Mouse (Mus musculus): ENCODE results near the gene Tmem63b.
A peak's percentile ranks its signal among the peaks of the same experiment; 100 is the strongest.
"Not testable (repeated sequence)": the region's sequence is repeated elsewhere in the genome, so short reads cannot be mapped to it uniquely, and the experiment has no call there.

Tmem63b gene

DNA sequence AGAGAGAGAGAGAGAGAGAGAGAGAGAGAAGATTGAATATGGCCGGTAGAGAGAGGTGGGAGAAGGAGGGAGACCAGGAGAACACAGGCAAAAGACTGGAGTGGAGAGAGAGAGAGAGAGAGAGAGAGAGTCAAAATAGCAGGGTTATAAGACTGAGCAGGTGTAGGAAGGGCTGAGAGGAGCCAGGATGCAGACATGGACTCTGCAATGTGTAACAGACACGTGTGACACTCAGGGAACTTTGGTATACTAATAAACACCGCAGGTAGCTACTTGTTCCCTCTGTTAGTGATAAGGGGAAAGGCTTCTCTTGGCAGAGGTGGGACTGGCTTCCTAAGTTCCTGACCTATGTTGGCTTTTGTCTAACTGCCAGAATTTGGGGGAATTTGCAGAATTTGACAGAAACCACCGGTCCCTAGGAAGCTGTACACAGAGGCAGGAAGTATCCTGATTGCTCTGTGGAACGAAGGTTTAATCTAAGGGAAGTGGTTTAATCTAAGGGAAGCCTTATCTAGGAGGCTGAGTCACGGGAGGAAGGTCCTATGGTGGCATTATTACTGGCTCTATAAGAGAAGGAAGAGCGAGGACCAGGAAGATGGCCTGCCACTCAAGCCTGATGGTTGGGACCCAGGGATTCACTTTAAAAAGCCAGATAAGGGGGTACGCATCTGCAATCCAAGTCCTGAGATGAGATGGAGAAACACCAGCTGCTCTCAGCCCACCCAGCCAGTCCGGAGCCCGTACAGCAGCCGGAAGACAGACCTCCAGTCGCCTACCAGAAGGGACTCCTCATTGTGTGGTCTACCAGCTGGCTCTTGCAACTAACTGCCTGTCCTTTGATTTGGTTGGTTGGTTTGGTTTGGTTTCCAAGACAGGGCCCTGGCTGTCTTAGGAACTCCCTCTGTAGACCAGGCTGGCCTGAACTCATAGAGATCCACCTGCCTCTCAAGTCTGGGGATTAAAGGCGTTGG, 57.5 kb downstream of the Tmem63b start:
- no peak for DNase-seq (ENCODE audit: extremely low read depth, insufficient read length, low spot score)

- peak; percentile 34 for DNase-seq (ENCODE audit: extremely low read depth, insufficient read length, low spot score)
Measured at GRCm38 (mm10) chr17:45628160-45628559, 58.5 kb downstream of the Tmem63b start.

DNA sequence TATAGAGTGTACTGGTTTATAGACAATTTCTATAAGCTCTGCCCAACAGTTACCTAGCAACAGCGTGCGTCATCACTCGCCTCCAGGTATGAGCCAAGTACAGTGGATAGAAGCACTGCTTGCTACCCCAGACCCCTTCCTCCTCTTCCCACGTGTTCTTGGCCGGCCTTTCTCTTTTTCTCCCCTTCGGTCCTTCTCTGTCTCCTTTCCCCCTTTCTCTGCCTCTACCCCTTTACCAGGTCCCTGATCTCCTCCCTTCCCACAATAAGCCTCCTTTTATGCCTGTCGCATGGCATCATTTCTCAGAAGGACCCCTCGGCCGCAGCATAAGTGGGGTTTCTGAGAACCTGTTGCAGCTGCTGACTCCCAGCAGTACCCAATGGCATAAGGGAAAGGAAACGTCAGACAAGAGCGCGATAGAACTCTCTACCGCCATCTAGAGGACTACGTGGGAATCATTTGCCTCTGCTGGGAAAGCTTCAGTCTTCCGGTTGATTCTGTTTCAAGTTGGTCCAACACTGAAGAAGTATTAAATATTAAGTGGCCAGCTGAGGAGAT, 60.0 kb downstream of the Tmem63b start:
- DNase-seq (ENCODE audit: extremely low read depth, insufficient read length, low spot score), result peak; percentile 65

DNA sequence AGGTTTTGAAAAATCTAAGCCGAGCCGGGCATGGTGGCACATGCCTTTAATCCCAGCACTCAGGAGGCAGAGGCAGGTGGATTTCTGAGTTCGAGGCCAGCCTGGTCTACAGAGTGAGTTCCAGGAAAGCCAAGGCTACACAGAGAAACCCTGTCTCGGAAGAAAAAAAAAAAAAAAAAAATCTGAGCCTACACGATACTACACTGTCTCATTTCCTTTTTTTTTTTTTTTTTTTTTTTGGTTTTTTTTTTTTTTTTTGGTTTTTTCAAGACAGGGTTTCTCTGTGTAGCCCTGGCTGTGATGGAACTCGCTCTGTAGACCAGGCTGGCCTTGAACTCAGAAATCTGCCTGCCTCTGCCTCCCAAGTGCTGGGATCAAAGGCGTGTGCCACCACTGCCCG, 63.3 kb downstream of the Tmem63b start:
- not testable (repeated sequence) for DNase-seq (ENCODE audit: extremely low read depth, insufficient read length, low spot score)

GRCm38 (mm10) chr17:45619386-45620256, 67.1 kb downstream of the Tmem63b start:
- DNase-seq (ENCODE audit: extremely low read depth, insufficient read length, low spot score), result no peak

DNA sequence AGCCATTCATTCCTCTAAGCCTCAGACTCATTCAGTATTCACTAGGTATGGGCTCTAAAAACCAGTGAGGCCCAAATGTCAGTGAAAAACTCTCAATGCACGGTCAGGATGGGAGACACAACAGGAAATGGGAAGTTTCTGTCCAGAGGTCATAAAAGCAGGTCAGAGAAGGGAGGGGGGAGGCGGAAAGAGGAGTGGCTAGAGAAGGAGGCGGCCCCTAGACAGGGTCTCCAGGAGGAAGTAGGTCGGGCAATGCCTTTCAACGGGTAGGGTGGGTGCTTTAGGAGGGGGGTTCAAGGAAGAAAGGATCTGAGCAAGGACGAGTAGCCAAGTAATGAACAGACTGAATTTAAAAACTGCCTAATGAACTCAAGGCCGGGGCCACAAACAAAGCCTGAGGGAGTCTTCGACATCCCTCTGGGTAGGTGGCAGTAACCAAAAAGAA, 67.7 kb downstream of the Tmem63b start:
- no peak for DNase-seq (ENCODE audit: extremely low read depth, insufficient read length, low spot score)

GRCm38 (mm10) chr17:45617655-45618054, 69.0 kb downstream of the Tmem63b start:
- no peak for DNase-seq (ENCODE audit: extremely low read depth, insufficient read length, low spot score)

- DNase-seq (ENCODE audit: extremely low read depth, insufficient read length, low spot score), result no peak
Measured at GRCm38 (mm10) chr17:45616679-45617078, 70.0 kb downstream of the Tmem63b start.

- no peak for DNase-seq (ENCODE audit: extremely low read depth, insufficient read length, low spot score)
Measured at GRCm38 (mm10) chr17:45616046-45616650, 70.6 kb downstream of the Tmem63b start.

DNA sequence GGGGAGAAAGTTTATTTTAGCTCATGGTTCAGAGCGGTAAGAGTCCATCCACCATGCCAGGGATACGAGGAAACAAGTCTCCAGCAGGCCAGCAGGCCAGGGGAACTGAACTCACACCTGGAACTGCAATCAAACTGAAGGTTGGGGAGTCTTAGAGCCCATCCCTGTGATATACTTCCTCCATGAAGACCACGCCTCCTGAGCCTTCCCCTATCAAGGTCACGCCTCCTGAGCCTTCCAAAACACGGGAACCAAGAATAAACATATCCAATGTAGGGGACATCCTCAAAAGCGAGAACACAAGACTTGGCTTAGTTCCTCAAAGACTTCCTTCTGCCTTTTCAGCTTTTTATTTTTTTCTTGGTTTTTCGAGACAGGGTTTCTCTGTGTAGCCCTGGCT, 73.8 kb downstream of the Tmem63b start:
- no peak for DNase-seq (ENCODE audit: extremely low read depth, insufficient read length, low spot score)

DNA sequence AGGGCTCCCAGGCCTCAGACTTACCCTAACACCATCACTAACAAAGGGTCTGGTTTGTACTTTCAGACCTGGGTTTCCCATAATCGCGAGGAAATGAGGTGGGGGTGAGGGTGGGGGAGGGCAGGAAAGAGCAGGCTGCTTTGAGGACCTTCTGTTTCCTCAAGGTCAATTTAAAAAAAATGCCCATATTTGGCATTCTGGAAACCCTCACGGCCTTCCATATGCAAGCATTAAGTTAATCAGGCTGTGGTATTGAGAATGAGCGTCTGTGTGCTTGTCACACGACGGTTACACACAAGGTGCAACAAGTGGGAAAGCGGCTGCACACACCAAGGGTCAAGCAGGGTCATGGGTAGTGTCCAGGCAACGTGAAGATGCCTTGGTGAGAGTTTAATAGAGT, 74.7 kb downstream of the Tmem63b start:
- DNase-seq (ENCODE audit: extremely low read depth, insufficient read length, low spot score), result no peak

Data from 3134 (cell line).